Mouse (Mus musculus) cerebellum, adult 2 months (tissue): ENCODE measurements around the gene Lrrn1.

Experiments
- CTCF ChIP-seq: fragments of 200-500 bp; IDR thresholded peaks from 2 replicates; pipeline ENCODE4 v1.5.1; 2011; ENCODE audit warnings: low read depth, mild to moderate bottlenecking, control low read depth, low read length, moderate library complexity, borderline replicate concordance; ENCODE audit not compliant: insufficient read depth
- POLR2A ChIP-seq: fragments of 200-500 bp; IDR thresholded peaks from 2 replicates; pipeline ENCODE4 v1.6.1; 2011; ENCODE audit warnings: low read length, control low read depth, borderline replicate concordance; ENCODE audit not compliant: insufficient read depth

- no peak for TF ChIP-seq CTCF
- TF ChIP-seq POLR2A: peak; percentile 26; the same call in 1 of the 2 replicates
Observed at GRCm38 (mm10) chr6:107530621-107531285, 1.2 kb downstream of the Lrrn1 start.
